Mouse (Mus musculus): ENCODE results near the gene Brd3os.

Brd3os gene

DNA sequence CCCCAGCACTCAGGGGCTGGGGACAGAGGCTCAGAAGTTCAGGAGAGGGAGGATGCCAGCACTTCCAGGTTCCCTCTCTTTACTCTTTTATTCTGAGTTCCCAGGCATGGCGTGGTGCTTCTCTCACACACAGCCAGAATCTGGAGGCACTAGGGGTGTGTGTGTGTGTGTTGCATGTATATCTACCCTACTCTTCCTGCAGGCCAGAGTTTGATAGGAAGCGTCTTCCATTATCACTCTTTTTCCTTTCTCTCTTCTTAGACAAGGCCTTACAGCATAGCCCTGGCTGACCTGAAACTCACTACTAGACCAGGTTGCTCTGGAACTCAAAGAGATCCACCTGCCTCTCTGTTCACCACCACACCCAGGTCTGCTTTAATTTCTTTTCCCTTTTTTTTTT, 48.8 kb downstream of the Brd3os start:
- H3K36me3 ChIP-seq (ENCODE audit: control insufficient read depth, insufficient read depth, low read length, poor library complexity, severe bottlenecking) = no peaks in the 10 kb centered on the region
- DNase-seq (ENCODE audit: low read depth, low spot score) = no peak
- H3K27me3 ChIP-seq (ENCODE audit: control insufficient read depth, insufficient read depth, low read length, poor library complexity, severe bottlenecking) = no peaks in the 10 kb centered on the region
